Mouse (Mus musculus): ENCODE results near the gene Tmem217. TPM values are rescaled to one million over a fixed set of nuclear protein-coding genes. Genes with fewer than 3 reads are reported as not detected.

Tmem217 gene
- not detected for polyA plus RNA-seq (2014; fragmentation: Illumina TruSeq; extraction: RNeasy Lipid Tissue Mini Kit (QIAGEN cat#74804); ENCODE audit: low read depth, low replicate concordance)

GRCm38 (mm10) chr17:29552162-29552732 is at the start of gene Tmem217:
TSS of gene Tmem217 (minus strand) at chr17:29552385.

DNA sequence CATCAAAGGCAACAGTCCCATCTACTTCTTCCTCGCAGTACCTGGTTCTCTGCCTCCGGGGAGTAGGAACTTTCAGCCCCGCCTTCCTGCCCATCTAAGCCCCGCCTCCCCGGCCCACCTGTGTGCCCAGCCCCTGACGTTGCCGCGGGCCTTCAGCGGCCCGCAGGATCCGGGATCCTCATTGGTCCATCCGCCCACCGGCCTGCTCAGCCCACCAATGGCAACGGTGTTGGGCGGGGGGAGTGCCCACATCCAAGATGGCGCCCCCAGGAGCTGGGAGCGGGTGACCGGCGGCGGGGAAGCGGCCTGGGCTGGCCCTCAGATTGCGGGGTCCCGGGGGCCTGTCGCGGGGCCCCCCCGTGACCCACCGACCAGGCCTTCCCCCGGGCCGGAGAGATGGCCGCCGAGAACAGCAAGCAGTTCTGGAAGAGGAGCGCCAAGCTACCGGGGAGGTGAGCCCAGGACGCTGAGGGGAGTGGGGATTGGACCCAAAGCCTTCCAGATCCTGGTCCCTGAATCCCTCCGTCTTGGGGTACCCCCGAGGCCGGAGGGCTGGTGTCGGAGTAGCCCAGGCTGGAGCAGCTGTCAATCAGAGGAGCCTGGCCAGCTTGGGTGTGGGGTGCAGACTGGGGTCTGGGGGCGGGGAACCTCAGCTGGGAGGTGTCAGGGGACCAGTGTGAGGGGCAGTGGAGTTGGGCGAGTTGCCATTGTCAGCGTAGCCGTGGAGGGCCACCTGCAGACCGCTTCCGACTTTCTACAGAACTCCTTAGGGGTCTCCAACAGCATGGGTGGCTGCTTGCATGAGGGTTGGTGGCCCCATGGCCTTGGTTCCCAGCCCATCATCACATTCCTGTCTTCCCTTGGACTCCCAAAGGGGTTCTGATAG is 2.4 kb downstream of the Tmem217 start, which contains the start of the genes Gm17657 and Tbc1d22b:
TSS of gene Gm17657 (minus strand) at position 96 of the 886 bp plus-strand sequence.
TSS of gene Tbc1d22b (plus strand) at position 243 of the 886 bp plus-strand sequence.

GRCm38 (mm10) chr17:29490713-29491581 is 61.2 kb downstream of the Tmem217 start, which contains the start of gene Pim1:
TSS of gene Pim1 (plus strand) at chr17:29490753.

Other genes starting within 250 kb of the Tmem217 start
- not detected for gene Pi16, start 234.7 kb downstream of the Tmem217 start, polyA plus RNA-seq (2014; fragmentation: Illumina TruSeq; extraction: RNeasy Lipid Tissue Mini Kit (QIAGEN cat#74804); ENCODE audit: low read depth, low replicate concordance)
- gene Mtch1, start 204.5 kb downstream of the Tmem217 start, polyA plus RNA-seq (2014; fragmentation: Illumina TruSeq; extraction: RNeasy Lipid Tissue Mini Kit (QIAGEN cat#74804); ENCODE audit: low read depth, low replicate concordance) = 11.2 TPM
- 0.28 TPM for gene Fgd2, start 191.5 kb downstream of the Tmem217 start, polyA plus RNA-seq (2014; fragmentation: Illumina TruSeq; extraction: RNeasy Lipid Tissue Mini Kit (QIAGEN cat#74804); ENCODE audit: low read depth, low replicate concordance)
- gene Pim1, start 61.6 kb downstream of the Tmem217 start, polyA plus RNA-seq (2014; fragmentation: Illumina TruSeq; extraction: RNeasy Lipid Tissue Mini Kit (QIAGEN cat#74804); ENCODE audit: low read depth, low replicate concordance) = 9.3 TPM
- gene Gm17657, start 2.7 kb downstream of the Tmem217 start, polyA plus RNA-seq (2014; fragmentation: Illumina TruSeq; extraction: RNeasy Lipid Tissue Mini Kit (QIAGEN cat#74804); ENCODE audit: low read depth, low replicate concordance) = not detected
- 3.7 TPM for gene Tbc1d22b, start 2.6 kb downstream of the Tmem217 start, polyA plus RNA-seq (2014; fragmentation: Illumina TruSeq; extraction: RNeasy Lipid Tissue Mini Kit (QIAGEN cat#74804); ENCODE audit: low read depth, low replicate concordance)
- 20.2 TPM for gene Rnf8, start 62.4 kb upstream of the Tmem217 start, polyA plus RNA-seq (2014; fragmentation: Illumina TruSeq; extraction: RNeasy Lipid Tissue Mini Kit (QIAGEN cat#74804); ENCODE audit: low read depth, low replicate concordance)
- 0.61 TPM for gene Gm28043, start 62.5 kb upstream of the Tmem217 start, polyA plus RNA-seq (2014; fragmentation: Illumina TruSeq; extraction: RNeasy Lipid Tissue Mini Kit (QIAGEN cat#74804); ENCODE audit: low read depth, low replicate concordance)
- gene Cmtr1, start 108.2 kb upstream of the Tmem217 start, polyA plus RNA-seq (2014; fragmentation: Illumina TruSeq; extraction: RNeasy Lipid Tissue Mini Kit (QIAGEN cat#74804); ENCODE audit: low read depth, low replicate concordance) = 9.9 TPM
- gene Ccdc167, start 164.7 kb upstream of the Tmem217 start, polyA plus RNA-seq (2014; fragmentation: Illumina TruSeq; extraction: RNeasy Lipid Tissue Mini Kit (QIAGEN cat#74804); ENCODE audit: low read depth, low replicate concordance) = 4.5 TPM